Mouse (Mus musculus) right cerebral cortex, adult 2 months (tissue): ENCODE data around the gene Plagl2.

Experiments
- DNase-seq, 2 experiments: peaks; one replicate each; pipeline ENCODE4 v3.0.0; 2021 to 2022; ENCODE audit warnings: low spot score in 2 of 2

Plagl2 gene

GRCm38 (mm10) chr2:153239021-153239859 lies 2.0 kb downstream of the Plagl2 start:
- DNase-seq, result no peak

DNA sequence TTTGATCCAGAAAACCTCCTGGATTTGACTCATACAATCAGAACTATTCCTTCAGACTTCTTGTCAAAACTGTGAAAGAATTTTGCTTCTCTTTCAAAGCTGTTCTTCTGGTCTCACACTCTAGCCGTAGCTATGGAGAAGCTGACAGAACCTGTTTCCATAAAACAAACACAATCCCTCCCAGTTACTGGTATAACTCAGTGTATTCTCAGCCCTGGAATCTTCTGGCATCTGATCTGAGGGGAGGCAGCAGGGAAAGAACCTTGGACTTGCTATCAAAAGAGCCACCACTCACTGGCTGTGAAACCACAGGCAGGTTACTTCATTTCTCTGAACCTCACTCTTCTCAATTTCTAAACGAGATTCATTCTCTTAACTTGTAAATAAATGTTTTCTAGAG lies 2.8 kb downstream of the Plagl2 start:
- DNase-seq, result no peak

- no peak for DNase-seq
Measured at GRCm38 (mm10) chr2:153237891-153238290, 3.3 kb downstream of the Plagl2 start.

- DNase-seq, result no peak
Measured at GRCm38 (mm10) chr2:153237193-153237592, 4.0 kb downstream of the Plagl2 start.

- DNase-seq, result no peak
Measured at GRCm38 (mm10) chr2:153228523-153228922, 12.7 kb downstream of the Plagl2 start.

DNA sequence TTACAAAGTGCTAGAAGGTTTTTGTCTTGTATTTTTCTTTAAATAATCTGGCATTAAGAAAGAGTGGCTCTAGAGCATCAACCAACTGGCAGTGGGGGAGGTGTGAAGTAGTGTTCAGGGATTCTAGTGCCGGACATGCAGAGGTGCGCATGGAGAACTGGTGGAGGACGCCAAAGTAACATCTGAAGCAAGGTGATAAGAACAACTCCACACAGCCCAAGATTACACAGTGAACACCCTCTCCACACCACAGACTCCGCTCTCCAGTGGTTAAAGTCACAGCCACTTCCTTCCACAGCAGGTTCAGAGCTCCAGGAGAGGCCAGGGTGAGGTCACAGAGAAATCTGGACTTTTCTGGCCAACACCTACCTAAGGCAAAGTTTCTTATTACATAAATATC lies 13.3 kb downstream of the Plagl2 start:
- DNase-seq, result no peak

DNA sequence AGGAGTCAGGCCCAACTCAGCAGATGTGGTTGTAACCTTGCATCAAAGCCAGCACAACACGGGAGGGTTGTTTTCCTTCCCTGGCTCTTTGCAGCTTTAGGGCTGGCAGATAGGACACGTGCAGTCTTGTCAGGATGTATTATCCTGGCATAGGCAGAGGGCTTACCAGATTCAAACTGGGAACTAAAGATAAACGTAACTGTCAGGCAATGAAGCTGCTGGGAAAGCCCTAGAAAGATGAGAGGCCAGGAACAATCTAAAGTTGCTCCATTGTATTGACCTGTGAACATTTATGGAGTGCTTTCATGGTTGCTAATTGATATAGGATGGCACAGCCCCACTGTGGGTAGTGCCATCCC lies 15.7 kb downstream of the Plagl2 start:
- DNase-seq, result no peak

- peak; percentile 61 to 62 for DNase-seq
Measured at GRCm38 (mm10) chr2:153224946-153225594, 16.2 kb downstream of the Plagl2 start, which contains the start of gene Tspyl3. Gene Tspyl3, minus strand, starts transcription at chr2:153225441.

GRCm38 (mm10) chr2:153222566-153222965 lies 18.7 kb downstream of the Plagl2 start:
- no peak for DNase-seq

GRCm38 (mm10) chr2:153222130-153222529 lies 19.1 kb downstream of the Plagl2 start:
- DNase-seq, result no peak

GRCm38 (mm10) chr2:153221620-153222019 lies 19.6 kb downstream of the Plagl2 start:
- no peak for DNase-seq

GRCm38 (mm10) chr2:153218516-153218915 lies 22.7 kb downstream of the Plagl2 start:
- no peak for DNase-seq

- no peak for DNase-seq
Measured at GRCm38 (mm10) chr2:153217826-153218340, 23.3 kb downstream of the Plagl2 start.

DNA sequence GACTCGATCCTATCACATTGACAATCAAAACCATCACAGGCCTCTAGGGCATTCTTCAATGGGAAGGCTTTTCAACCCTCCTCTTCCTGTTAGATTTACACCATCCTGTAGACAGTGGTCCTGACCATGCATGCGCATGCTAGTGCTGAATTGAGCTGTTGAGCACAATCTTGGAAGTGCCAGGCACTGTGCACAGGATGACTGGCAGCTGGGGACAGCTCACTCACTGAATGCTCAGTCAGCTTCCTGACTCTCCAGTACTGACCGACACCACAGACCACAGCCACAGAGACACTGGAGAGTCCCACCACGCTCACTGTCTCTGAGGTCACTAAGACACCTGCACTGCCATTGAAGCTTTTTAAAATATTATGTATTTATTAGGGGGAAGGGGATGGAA lies 25.8 kb downstream of the Plagl2 start:
- no peak for DNase-seq

- no peak for DNase-seq
Measured at GRCm38 (mm10) chr2:153214771-153215259, 26.4 kb downstream of the Plagl2 start.

DNA sequence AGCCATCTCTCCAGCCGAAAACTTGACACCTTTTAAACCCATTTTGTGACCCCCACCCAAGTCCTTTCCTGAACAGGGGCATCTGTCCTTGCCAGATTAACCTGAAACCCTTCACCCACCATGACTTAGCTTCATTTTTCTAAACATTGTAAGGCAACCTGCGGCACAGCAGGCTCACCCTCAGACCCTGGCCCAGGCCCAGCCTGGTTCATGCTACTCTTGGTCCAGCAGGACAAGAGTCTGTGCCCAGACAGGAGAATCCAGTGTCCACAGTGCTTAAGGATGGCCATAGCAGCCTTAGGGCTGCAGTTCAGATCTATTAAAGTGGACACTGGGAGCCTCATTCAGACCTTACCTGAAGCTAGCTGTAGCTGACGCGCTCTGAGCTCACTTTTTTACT lies 27.9 kb downstream of the Plagl2 start:
- DNase-seq, result no peak

DNA sequence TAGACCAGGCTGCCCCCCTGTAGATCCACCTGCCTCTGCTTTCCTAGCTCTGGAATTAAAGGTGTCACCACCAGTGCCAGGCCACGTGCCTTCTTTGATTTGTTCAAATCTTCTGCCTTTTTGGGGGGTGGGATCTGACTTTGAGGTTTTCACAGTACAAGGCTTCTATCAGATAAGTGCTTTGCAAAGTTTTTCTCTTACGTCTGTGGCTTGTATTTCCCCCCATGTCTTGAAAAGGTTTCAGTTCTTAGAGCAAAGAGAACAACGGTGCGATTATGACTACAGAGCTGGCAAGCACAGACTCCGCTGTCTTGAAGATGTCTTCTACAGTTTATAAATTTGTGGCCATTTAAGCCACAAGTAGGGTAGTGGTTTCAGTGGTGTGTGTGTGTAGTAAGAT lies 29.8 kb downstream of the Plagl2 start:
- DNase-seq, result no peak

DNA sequence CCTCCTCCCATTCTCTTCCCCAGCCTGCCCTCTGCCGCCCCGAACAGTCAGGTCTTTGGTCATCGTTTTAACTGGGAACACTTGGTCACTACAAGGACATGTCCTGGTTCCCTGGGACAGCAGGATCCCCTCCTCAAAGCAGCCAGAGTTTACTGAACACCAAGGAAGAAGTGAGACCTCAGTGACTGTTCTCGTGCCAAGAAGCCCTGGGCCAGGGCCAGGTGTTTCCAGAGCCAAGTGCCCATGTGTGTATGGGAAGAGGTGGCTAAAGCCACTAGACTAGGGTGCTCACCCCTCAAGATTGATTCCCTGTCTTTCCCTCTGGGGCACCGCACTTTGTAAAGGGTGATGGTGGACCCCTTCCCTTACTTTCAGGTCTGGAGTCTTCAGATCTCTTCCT lies 31.9 kb downstream of the Plagl2 start:
- DNase-seq, result no peak

DNA sequence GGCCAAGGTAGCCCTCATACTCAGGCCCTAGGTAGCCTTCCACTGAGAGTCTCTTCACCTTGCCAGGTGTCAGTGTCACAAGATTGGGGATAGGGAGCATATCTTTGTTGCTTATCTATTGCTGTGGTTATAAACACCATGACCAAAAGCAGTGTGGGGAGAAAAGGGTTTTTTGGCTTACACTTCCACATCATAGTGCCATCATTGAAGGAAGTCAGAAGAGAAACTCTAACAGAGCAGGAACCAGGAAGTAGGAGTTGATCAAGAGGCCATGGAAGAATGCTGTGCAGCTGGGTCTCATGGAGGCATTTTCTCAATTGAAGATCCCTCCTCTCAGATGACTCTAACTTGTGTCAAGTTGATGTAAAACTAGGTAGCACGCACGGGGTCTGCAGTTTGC lies 33.1 kb downstream of the Plagl2 start:
- no peak for DNase-seq

- DNase-seq, result no peak
Measured at GRCm38 (mm10) chr2:153202766-153203165, 38.5 kb downstream of the Plagl2 start.

DNA sequence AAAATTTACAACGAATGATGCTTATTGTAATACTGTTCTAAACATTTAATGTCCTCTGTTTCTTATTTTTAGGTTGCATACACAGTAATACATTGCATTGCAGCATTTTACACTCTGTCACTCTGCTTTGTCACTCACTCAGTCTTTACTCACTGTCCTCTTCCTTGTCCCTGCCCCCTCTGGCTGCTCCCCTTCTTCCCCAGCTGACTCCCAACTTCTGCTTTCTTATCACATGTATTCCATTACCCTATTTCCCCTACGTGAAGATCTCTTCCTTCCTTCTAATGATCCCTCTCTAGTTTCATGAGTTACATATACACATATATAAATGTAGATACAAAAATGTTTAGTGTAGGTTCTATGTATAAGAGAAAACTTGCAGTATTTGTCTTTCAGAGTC lies 42.1 kb downstream of the Plagl2 start:
- DNase-seq, result no peak

DNA sequence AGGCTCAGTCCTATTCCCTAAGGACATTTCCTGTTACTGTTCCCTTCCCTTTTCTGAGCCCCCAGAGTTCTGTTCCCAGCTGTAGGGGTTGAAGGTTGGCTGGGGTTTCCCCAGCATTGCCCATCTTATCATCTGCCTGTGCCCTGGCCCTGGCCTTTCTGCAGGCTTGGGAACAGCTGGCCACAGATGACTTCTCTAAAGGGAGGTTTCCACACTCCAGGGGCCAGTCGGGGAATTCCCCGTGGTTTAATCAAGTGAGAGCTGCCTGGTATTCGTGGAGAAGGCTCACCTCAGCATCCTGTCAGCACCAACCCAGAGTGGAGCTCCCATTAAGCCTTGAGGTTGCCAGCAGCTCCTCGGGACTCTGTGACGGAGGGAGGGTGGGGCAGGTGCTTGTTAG lies 42.7 kb downstream of the Plagl2 start:
- DNase-seq, result no peak

- no peak for DNase-seq
Measured at GRCm38 (mm10) chr2:153194255-153194654, 47.0 kb downstream of the Plagl2 start.
